Mouse (Mus musculus): ENCODE data around the gene Stxbp1. TPM values are rescaled to one million over a fixed set of nuclear protein-coding genes. Genes with fewer than 3 reads are reported as not detected.

Stxbp1 gene
- polyA plus RNA-seq, 1 experiment: 5.5 TPM

DNA sequence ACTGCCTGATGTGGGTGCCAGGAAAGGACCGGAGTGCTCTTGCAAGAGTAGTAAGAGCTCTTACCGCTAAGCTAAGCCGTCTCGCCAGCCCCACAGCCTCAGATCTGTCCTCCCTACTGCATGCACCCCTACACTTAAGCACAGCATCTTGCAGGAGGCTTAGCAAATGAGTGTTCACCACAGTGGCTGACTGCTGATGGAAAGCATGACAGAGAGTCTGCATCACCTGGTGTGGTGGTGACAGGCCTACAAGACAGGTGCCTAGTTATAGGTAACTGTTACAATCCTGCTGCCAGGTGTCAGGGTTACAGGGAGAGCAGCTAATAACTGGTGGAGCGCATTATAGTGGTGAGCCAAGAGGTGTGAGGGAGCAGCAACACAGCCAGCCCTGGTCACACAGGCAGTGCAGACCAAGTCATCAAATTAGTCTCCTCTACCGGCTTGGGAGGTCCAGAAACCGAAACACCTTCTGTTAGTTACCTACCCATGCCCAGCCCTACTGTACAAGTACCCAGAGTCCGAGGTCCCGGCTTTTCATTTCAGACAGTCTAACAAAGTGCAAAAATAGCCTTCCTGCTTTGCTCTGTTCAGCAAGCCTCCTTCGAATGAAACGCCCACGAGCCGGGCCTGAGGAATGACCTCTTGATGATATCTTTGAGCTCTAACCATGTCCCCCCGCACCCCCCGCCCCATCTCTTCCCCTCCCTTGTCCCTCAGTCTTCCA, 28.1 kb upstream of the Stxbp1 start:
- 24% methylated on average over 15 of the region's 15 CpGs for WGBS
- no peaks in the 10 kb centered on the region for H3K36me3 ChIP-seq (ENCODE audit: control insufficient read depth, insufficient read depth, low read length)
- H3K27me3 ChIP-seq (ENCODE audit: control insufficient read depth, insufficient read depth, low read length): peaks cover 4% of the 10 kb centered on the region; the same call in 1 of the 2 replicates
- no peak for DNase-seq (ENCODE audit: low read depth in 1 of 2, low spot score in 2 of 2)
- H3K27ac ChIP-seq (ENCODE audit: insufficient read depth, low read length): no peak overlapping the region
- TF ChIP-seq POLR2A (IDR thresholded peaks at IDR 0.05; ENCODE audit: low read depth, low read length) (no peak), CTCF (IDR thresholded peaks at IDR 0.05; ENCODE audit: extremely low read depth, insufficient read depth, insufficient read length, insufficient replicate concordance) (no peak)
- peaks cover 18% of the 10 kb centered on the region for H3K4me1 ChIP-seq (ENCODE audit: control insufficient read depth, insufficient read depth, insufficient read length)
- no peak overlapping the region for H3K4me3 ChIP-seq (ENCODE audit: extremely low read depth, insufficient read depth, insufficient read length)

DNA sequence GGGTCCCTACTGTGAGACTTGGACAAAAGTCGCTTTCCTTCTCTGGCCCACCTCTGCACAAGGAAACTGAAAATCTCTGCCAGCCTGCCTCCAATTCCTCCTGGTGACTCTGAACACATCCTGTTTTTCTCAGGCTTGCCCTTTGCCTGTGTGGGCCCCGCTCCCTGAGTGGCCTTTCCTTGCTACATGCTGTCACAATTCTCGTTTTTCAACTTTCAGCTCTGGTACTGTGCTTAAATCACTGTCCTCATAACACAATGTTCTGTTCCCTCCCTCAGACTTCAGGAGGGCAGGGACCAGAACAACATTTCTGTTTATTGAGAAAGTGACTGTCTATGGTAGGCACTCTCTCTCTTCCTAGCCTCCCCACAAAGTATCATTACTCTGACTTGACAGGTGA, 27.0 kb upstream of the Stxbp1 start:
- H3K4me1 ChIP-seq (ENCODE audit: control insufficient read depth, insufficient read depth, insufficient read length): peaks cover 24% of the 10 kb centered on the region
- DNase-seq (ENCODE audit: low read depth in 1 of 2, low spot score in 2 of 2): no peak
- H3K27ac ChIP-seq (ENCODE audit: insufficient read depth, low read length): no peak overlapping the region
- H3K4me3 ChIP-seq (ENCODE audit: extremely low read depth, insufficient read depth, insufficient read length): no peak overlapping the region
- peaks cover 4% of the 10 kb centered on the region; the same call in 1 of the 2 replicates for H3K27me3 ChIP-seq (ENCODE audit: control insufficient read depth, insufficient read depth, low read length)
- H3K36me3 ChIP-seq (ENCODE audit: control insufficient read depth, insufficient read depth, low read length): no peaks in the 10 kb centered on the region
- 82% methylated on average over 3 of the region's 3 CpGs for WGBS
- no peak for TF ChIP-seq POLR2A (IDR thresholded peaks at IDR 0.05; ENCODE audit: low read depth, low read length)
- TF ChIP-seq CTCF (IDR thresholded peaks at IDR 0.05; ENCODE audit: extremely low read depth, insufficient read depth, insufficient read length, insufficient replicate concordance): no peak

DNA sequence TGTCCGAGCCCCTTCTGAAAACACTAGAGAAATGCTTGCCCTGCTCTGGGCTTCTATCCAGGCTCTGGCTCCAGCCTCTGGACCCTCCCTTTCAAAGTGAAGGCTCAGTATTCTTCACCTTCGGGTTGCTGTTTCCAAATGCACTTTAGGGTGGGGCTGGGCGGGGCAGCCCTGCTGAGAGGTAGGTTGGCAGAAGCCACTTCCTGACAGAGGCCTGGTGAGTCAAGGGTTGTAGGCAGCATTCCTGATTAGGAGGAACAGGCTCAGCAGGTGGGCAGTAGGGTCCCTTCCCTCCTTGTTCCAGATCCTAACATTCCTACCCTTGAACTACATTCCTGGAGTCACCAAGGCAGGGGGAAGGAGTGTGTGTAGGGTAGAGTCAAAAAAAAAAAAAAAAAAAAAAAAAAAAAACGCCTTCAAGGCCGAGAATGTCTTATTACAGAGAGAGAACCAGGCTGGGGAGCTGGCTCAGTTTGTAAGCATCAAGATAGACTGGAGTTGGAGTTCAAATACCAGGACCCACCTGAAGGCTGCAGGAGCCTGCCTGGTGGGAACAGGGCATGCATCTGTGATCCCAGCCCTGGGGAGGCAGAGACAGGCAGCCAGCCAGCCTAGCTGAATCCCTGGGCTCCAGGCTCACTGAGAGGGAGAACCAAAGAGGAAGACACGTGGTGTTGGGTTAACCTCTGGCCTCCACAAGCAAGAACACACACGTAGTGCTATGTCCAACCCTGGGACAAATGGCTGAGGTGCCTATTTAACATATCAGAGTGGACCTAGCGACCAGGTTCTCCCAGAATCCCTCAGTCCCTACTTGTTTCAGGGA, 23.4 kb upstream of the Stxbp1 start:
- Histone ChIP-seq H3K27ac (ENCODE audit: insufficient read depth, low read length) (no peak overlapping the region), H3K27me3 (ENCODE audit: control insufficient read depth, insufficient read depth, low read length) (no peaks in the 10 kb centered on the region), H3K4me1 (ENCODE audit: control insufficient read depth, insufficient read depth, insufficient read length) (peaks cover 14% of the 10 kb centered on the region; the same call in 1 of the 2 replicates), H3K36me3 (ENCODE audit: control insufficient read depth, insufficient read depth, low read length) (no peaks in the 10 kb centered on the region), H3K4me3 (ENCODE audit: extremely low read depth, insufficient read depth, insufficient read length) (no peak overlapping the region)
- DNase-seq (ENCODE audit: low read depth in 1 of 2, low spot score in 2 of 2): no peak
- TF ChIP-seq POLR2A (IDR thresholded peaks at IDR 0.05; ENCODE audit: low read depth, low read length): no peak
- TF ChIP-seq CTCF (IDR thresholded peaks at IDR 0.05; ENCODE audit: extremely low read depth, insufficient read depth, insufficient read length, insufficient replicate concordance): no peak
- 45% methylated on average over 8 of the region's 8 CpGs for WGBS

DNA sequence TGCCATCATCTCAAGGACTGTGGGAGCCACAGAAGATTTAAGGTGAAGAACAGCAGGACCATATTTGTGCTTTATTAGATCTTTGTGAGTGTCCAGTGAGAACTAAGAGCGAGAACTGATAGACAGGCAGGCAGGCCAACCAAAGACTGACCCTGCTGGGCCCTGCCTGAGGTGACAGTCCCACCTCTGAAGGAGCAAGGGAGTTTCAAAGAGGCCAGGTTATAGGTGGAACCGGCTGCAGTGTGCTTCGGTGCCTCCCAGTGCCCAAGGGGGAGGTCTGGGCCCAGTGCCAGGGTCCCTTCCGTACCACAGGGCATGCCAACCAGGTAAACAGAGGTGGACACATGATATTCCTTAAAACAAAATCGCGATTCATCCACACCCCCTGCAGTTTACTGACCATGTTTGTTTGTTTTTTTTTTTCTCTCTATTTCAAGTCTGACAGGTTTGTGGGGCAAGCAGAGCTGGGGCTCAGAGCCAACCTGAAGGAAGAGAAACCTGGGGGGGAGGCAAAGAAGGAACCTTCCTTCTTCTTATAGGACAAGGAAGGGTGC, 22.8 kb upstream of the Stxbp1 start:
- peaks cover 11% of the 10 kb centered on the region; the same call in 1 of the 2 replicates for H3K4me1 ChIP-seq (ENCODE audit: control insufficient read depth, insufficient read depth, insufficient read length)
- WGBS: 70% methylated on average over 6 of the region's 6 CpGs
- no peaks in the 10 kb centered on the region for H3K27me3 ChIP-seq (ENCODE audit: control insufficient read depth, insufficient read depth, low read length)
- TF ChIP-seq CTCF (IDR thresholded peaks at IDR 0.05; ENCODE audit: extremely low read depth, insufficient read depth, insufficient read length, insufficient replicate concordance) (no peak), POLR2A (IDR thresholded peaks at IDR 0.05; ENCODE audit: low read depth, low read length) (no peak)
- H3K4me3 ChIP-seq (ENCODE audit: extremely low read depth, insufficient read depth, insufficient read length): no peak overlapping the region
- H3K36me3 ChIP-seq (ENCODE audit: control insufficient read depth, insufficient read depth, low read length): no peaks in the 10 kb centered on the region
- H3K27ac ChIP-seq (ENCODE audit: insufficient read depth, low read length): no peak overlapping the region
- DNase-seq (ENCODE audit: low read depth in 1 of 2, low spot score in 2 of 2): no peak

DNA sequence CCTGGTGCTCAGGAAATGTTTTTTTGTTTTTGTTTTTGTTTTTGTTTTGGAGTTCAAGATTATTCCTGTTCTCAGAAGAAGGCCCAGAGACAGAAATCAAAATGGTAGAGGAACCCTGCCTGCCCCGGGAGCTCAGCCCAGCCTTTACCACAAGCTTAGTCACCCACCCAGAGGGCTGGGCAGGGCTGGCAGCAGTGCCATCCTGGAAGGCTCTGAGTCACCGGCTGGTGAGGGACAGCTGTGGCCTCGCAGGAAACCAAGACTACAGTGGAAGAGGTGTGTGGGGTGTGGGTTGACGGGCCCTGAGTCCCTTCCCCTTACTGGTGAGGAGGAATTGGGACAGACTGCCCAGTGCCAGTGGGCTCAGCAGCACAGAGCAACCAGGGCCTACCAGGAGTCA, 20.3 kb upstream of the Stxbp1 start:
- Histone ChIP-seq H3K36me3 (ENCODE audit: control insufficient read depth, insufficient read depth, low read length) (no peaks in the 10 kb centered on the region), H3K27me3 (ENCODE audit: control insufficient read depth, insufficient read depth, low read length) (no peaks in the 10 kb centered on the region), H3K4me1 (ENCODE audit: control insufficient read depth, insufficient read depth, insufficient read length) (peaks cover 11% of the 10 kb centered on the region; the same call in 1 of the 2 replicates), H3K4me3 (ENCODE audit: extremely low read depth, insufficient read depth, insufficient read length) (no peak overlapping the region), H3K27ac (ENCODE audit: insufficient read depth, low read length) (no peak overlapping the region)
- TF ChIP-seq POLR2A (IDR thresholded peaks at IDR 0.05; ENCODE audit: low read depth, low read length): no peak
- no peak for TF ChIP-seq CTCF (IDR thresholded peaks at IDR 0.05; ENCODE audit: extremely low read depth, insufficient read depth, insufficient read length, insufficient replicate concordance)
- WGBS: 12% methylated on average over 4 of the region's 4 CpGs
- no peak for DNase-seq (ENCODE audit: low read depth in 1 of 2, low spot score in 2 of 2)

DNA sequence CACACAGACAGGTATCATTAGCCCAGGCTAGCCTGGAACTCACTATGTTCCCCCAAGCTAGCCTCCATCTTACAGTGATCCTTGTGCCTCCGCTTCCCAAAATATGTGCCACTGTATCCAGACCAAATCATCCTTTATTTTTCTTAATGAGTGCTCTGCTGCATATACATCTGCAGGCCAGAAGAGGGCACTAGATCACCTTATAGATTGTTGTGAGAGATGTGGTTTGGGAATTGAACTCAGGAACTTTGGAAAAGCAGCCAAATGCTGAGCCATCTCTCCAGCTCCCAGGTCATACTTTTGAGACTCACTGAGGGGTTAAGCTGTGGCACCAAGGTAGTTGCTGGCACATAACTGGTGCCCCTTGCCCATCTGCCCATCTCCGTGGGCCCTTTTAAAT, 17.7 kb upstream of the Stxbp1 start:
- H3K4me3 ChIP-seq (ENCODE audit: extremely low read depth, insufficient read depth, insufficient read length): no peak overlapping the region
- no peak overlapping the region for H3K27ac ChIP-seq (ENCODE audit: insufficient read depth, low read length)
- 0 out of 2 replicates have a peak, but pooled peaks cover 2% of the 10 kb centered on the region for H3K4me1 ChIP-seq (ENCODE audit: control insufficient read depth, insufficient read depth, insufficient read length)
- no peak for TF ChIP-seq CTCF (IDR thresholded peaks at IDR 0.05; ENCODE audit: extremely low read depth, insufficient read depth, insufficient read length, insufficient replicate concordance)
- no peak for TF ChIP-seq POLR2A (IDR thresholded peaks at IDR 0.05; ENCODE audit: low read depth, low read length)
- H3K36me3 ChIP-seq (ENCODE audit: control insufficient read depth, insufficient read depth, low read length): no peaks in the 10 kb centered on the region
- DNase-seq (ENCODE audit: low read depth in 1 of 2, low spot score in 2 of 2): no peak
- 61% methylated on average over 2 of the region's 2 CpGs for WGBS
- no peaks in the 10 kb centered on the region for H3K27me3 ChIP-seq (ENCODE audit: control insufficient read depth, insufficient read depth, low read length)
